Mouse (Mus musculus) MEL-GATA-1-ER (cell line): ENCODE measurements at regions not wholly inside any gene's neighbourhood (a gene's known extent, or its start where the extent isn't known, plus 50 kb on each side); places are given as distances from the start of the nearest gene placed in this dataset.
"Not testable (repeated sequence)": the region's sequence is repeated elsewhere in the genome, so short reads cannot be mapped to it uniquely, and the experiment has no call there.

ENCODE experiments used
- DNase-seq: peaks from one replicate; pipeline ENCODE4 v3.0.0-alpha.2; 2012; ENCODE audit warnings: low read depth; ENCODE audit errors: extremely low read depth

- no peak for DNase-seq
These were observed 1456.2 kb upstream of the Adam24 start for GRCm38 (mm10) chr8:39218716-39219115.

- no peak for DNase-seq
These were observed 1447.6 kb upstream of the Adam24 start for GRCm38 (mm10) chr8:39227239-39227638.

GRCm38 (mm10) chr8:39268970-39269497, 1405.8 kb upstream of the Adam24 start:
- DNase-seq: no peak

- DNase-seq: no peak
These were observed 1377.2 kb upstream of the Adam24 start for GRCm38 (mm10) chr8:39297548-39298306.

GRCm38 (mm10) chr8:39303742-39304336, 1371.0 kb upstream of the Adam24 start:
- DNase-seq: no peak

- no peak for DNase-seq
These were observed 1361.0 kb upstream of the Adam24 start for GRCm38 (mm10) chr8:39313854-39314253.

GRCm38 (mm10) chr8:39315521-39316233, 1359.2 kb upstream of the Adam24 start:
- DNase-seq: no peak

- no peak for DNase-seq
These were observed 1358.7 kb upstream of the Adam24 start for GRCm38 (mm10) chr8:39316234-39316568.

- no peak for DNase-seq
These were observed 1345.5 kb upstream of the Adam24 start for GRCm38 (mm10) chr8:39329378-39329777.

- DNase-seq: no peak
These were observed 1330.1 kb upstream of the Adam24 start for GRCm38 (mm10) chr8:39344731-39345130.

- DNase-seq: no peak
These were observed 1328.4 kb upstream of the Adam24 start for GRCm38 (mm10) chr8:39346471-39346870.

GRCm38 (mm10) chr8:39348956-39349355, 1325.9 kb upstream of the Adam24 start:
- DNase-seq: peak; percentile 30

- DNase-seq: no peak
These were observed 1319.5 kb upstream of the Adam24 start for GRCm38 (mm10) chr8:39355412-39355811.

- DNase-seq: no peak
These were observed 1317.8 kb upstream of the Adam24 start for GRCm38 (mm10) chr8:39357111-39357510.

- no peak for DNase-seq
These were observed 1317.0 kb upstream of the Adam24 start for GRCm38 (mm10) chr8:39357865-39358264.

GRCm38 (mm10) chr8:39366346-39366745, 1308.5 kb upstream of the Adam24 start:
- DNase-seq: not testable (repeated sequence)
